Mouse (Mus musculus) lung, adult 18-20 months (tissue): ENCODE results near the gene Gnas.

Source experiments
- DNase-seq, 2 experiments: peaks; one replicate each; pipeline ENCODE4 v3.0.0; 2022; ENCODE audit warnings: mixed read lengths in 2 of 2

Gnas gene

DNA sequence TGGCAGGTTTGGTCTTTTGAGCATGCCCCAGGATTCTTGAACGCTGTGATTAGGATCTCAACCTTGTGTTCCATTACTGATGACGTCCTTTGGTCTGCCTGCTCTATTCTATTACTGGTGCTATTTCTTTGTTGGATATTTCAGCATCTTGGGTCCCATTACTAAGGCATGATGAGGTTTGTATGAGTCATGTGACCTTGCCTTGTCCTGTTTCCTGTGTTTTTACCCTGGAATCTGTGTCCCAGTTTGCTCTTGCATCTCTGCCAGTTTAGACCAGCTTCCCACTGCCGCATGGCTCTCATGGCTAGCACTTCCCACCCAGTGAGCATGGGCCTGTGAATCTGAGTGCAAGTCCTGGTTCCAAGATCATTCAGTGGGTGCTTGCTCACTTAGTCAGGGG, 107.8 kb downstream of the Gnas start:
- no peak for DNase-seq

DNA sequence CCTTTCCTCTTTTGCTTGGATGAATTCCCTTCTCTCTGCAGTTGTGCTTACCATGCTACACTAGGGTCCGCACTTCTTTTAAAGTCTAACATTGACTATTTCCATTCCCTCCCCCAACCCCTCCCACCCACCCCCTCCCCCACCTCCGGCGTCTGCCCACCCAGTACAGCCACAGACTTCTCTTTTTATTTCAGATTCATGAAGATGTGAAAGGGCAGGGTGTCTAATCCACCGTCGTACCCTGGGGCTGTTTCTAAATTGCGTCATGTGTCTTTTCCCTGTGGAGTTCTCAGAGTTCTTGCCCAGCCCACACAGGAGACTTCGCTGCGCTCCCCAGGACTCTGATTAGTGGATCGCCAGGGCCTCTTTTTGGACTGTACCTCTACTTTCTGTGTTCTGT, 108.4 kb downstream of the Gnas start:
- DNase-seq: no peak

DNA sequence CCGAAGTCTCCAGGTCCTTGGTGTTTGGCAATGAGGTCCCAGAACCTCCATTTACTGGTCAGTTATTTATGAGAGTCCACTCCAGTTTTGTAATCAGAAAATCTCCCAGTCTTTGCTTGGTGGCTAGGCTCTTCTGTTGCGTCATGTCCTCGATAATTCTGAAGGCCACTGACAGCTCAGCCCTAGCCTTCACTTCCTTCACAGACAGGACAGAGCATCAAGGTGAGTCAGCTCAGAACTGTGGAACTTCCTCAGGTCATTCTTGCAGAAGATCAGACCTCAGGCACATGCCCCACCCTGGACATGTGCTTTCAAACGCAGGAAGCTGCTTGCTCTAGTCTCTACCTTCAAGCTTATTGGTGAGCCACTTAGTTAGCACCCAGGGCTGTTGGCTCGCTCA, 109.3 kb downstream of the Gnas start:
- DNase-seq: no peak
